Mouse (Mus musculus) heart, postnatal 0 days (tissue): ENCODE data around the gene Fezf1. TPM values are rescaled to one million over a fixed set of nuclear protein-coding genes. Genes with fewer than 3 reads are reported as not detected.

Experiments used
- ATAC-seq: fragments of 200-750 bp; cut with Nextera tagmentation; 2 replicates; pipeline ENCODE4 v1.8.0; 2017; ENCODE audit warnings: low read depth, moderate number of reproducible peaks, moderate library complexity; ENCODE audit not compliant: insufficient read depth
- DNase-seq: peaks from one replicate; pipeline ENCODE4 v3.0.0-alpha.2; 2016; ENCODE audit warnings: low spot score
- H3K27ac ChIP-seq: fragments of 300-500 bp; sonication (generic); 2 replicates; pipeline ENCODE4 v1.5.1; 2014; ENCODE audit warnings: low read depth, mild to moderate bottlenecking
- H3K27me3 ChIP-seq: fragments of 300-500 bp; sonication (generic); 2 replicates; pipeline ENCODE4 v1.6.1; 2014; ENCODE audit warnings: low read length, mixed read lengths; ENCODE audit not compliant: control insufficient read depth, insufficient read depth
- H3K36me3 ChIP-seq: fragments of 300-500 bp; sonication (generic); replicated peaks from 2 replicates; pipeline ENCODE4 v1.6.1; 2014; ENCODE audit warnings: low read length, mixed read lengths; ENCODE audit not compliant: control insufficient read depth, insufficient read depth
- H3K4me1 ChIP-seq: fragments of 300-500 bp; sonication (generic); 2 replicates; pipeline ENCODE4 v1.6.1; 2014; ENCODE audit warnings: antibody characterized with exemption; ENCODE audit not compliant: control insufficient read depth, insufficient read depth
- H3K4me2 ChIP-seq: fragments of 300-500 bp; sonication (generic); 2 replicates; pipeline ENCODE4 v1.6.1; 2014; ENCODE audit warnings: low read depth, mild to moderate bottlenecking, low read length, moderate library complexity
- H3K4me3 ChIP-seq: fragments of 300-500 bp; sonication (generic); 2 replicates; pipeline ENCODE4 v1.5.1; 2014; ENCODE audit warnings: low read depth, low read length
- H3K9ac ChIP-seq: fragments of 300-500 bp; sonication (generic); replicated peaks from 2 replicates; pipeline ENCODE4 v1.6.1; 2014; ENCODE audit warnings: low read depth, low read length, mixed read lengths
- H3K9me3 ChIP-seq: fragments of 300-500 bp; sonication (generic); replicated peaks from 2 replicates; pipeline ENCODE4 v1.6.1; 2016; ENCODE audit warnings: low read length; ENCODE audit not compliant: control insufficient read depth
- CTCF ChIP-seq: IDR thresholded peaks from 2 replicates; pipeline ENCODE4 v1.5.1; 2016; ENCODE audit warnings: antibody characterized with exemption, control low read depth, low read depth
- EP300 ChIP-seq: IDR thresholded peaks from 2 replicates; pipeline ENCODE4 v1.6.1; 2016; ENCODE audit warnings: antibody characterized with exemption, low read depth
- WGBS: fragments of 180-500 bp; shearing (Covaris S2); extraction: QIAGEN DNeasy Blood & Tissue Kit; methylation state at CpG from one replicate; pipeline ENCODE4 v1.1.7; 2014; 5-methylcytosine and 5-hydroxymethylcytosine counted together
- polyA plus RNA-seq: library from polyadenylated mRNA; unstranded; fragments of >200 nt; fragmentation: Nextera tagmentation; extraction: Ambion mirVana; gene quantifications from 2 replicates; pipeline ENCODE4 v1.2.1, GENCODE M21; 2015
- total RNA-seq: library from RNA; depleted of rRNA; stranded (reverse); fragments of >200 nt; gene quantifications from 2 replicates; pipeline ENCODE4 v1.2.3, GENCODE M21; 2014; ENCODE audit warnings: low replicate concordance; rRNA removed

Gene Fezf1
- total and polyA plus RNA-seq, 2 experiments from 2014 or later = not detected

- 59% methylated on average over 4 of the region's 4 CpGs for WGBS
- Histone ChIP-seq H3K36me3 (no peaks in the 10 kb centered on the region), H3K4me2 (no peak overlapping the region), H3K27ac (no peak overlapping the region), H3K27me3 (no peaks in the 10 kb centered on the region), H3K4me1 (no peaks in the 10 kb centered on the region), H3K9me3 (no peaks in the 10 kb centered on the region), H3K9ac (no peak overlapping the region), H3K4me3 (no peak overlapping the region)
- no peak for ATAC-seq
- TF ChIP-seq CTCF = 0 out of 2 replicates have a peak, but pooled peaks have one; percentile 13
- TF ChIP-seq EP300 = no peak
- DNase-seq = no peak
These were observed 40.4 kb downstream of the Fezf1 start for GRCm38 (mm10) chr6:23207791-23208190.

DNA sequence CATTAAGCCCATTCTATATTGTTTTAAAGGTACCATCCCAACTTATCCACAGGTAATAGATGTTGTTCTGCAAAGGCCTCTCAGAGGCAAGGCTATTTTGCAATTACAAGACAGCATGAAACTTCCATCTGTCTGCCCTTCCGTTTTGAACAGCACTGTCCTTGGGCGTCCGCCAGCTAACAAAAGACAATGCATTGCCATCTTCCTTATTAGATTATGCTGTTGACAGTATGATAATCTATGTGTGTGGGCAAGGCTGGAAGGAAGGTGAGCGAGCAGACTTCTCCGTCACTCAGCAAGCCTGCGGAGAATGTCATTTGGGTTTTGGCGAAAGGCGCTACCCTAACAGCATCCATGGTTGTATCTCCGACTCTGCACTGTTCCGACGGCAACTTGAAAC, 45.5 kb downstream of the Fezf1 start:
- no peaks in the 10 kb centered on the region for H3K4me1 ChIP-seq
- no peaks in the 10 kb centered on the region for H3K27me3 ChIP-seq
- DNase-seq (no peak), ATAC-seq (no peak)
- TF ChIP-seq EP300 (no peak), CTCF (no peak)
- 68% methylated on average over 11 of the region's 11 CpGs for WGBS
- H3K4me3 ChIP-seq = no peak overlapping the region
- no peaks in the 10 kb centered on the region for H3K36me3 ChIP-seq
- H3K9me3 ChIP-seq = no peaks in the 10 kb centered on the region
- H3K4me2 ChIP-seq = no peak overlapping the region
- H3K9ac ChIP-seq = no peak overlapping the region
- H3K27ac ChIP-seq = no peak overlapping the region

Other genes with a start within 250 kb of the Fezf1 start
- gene Aass, start 115.4 kb downstream of the Fezf1 start, total RNA-seq = not detected in 2 replicates
- 0.05 and 0.22 TPM in 2 replicates for gene Aass, start 115.4 kb downstream of the Fezf1 start, polyA plus RNA-seq